Mouse (Mus musculus) stomach, embryonic 16.5 days (tissue): ENCODE results near the gene Trim47. TPM values are rescaled to one million over a fixed set of nuclear protein-coding genes. Genes with fewer than 3 reads are reported as not detected.

Experiments used
- ATAC-seq: fragments of 200-750 bp; cut with Nextera tagmentation; 2 replicates; pipeline ENCODE4 v1.8.0; 2017; ENCODE audit warnings: moderate number of reproducible peaks, moderate TSS enrichment; ENCODE audit not compliant: insufficient read depth, low FRiP score
- H3K27ac ChIP-seq: fragments of 300-500 bp; sonication (generic); 2 replicates; pipeline ENCODE4 v1.5.1; 2014; ENCODE audit warnings: low read length
- H3K27me3 ChIP-seq: fragments of 300-500 bp; sonication (generic); 2 replicates; pipeline ENCODE4 v1.6.1; 2014; ENCODE audit warnings: low read length, control low read depth, mixed read lengths; ENCODE audit not compliant: control insufficient read depth, insufficient read depth
- H3K36me3 ChIP-seq: fragments of 300-500 bp; sonication (generic); 2 replicates; pipeline ENCODE4 v1.6.1; 2014; ENCODE audit warnings: low read length; ENCODE audit not compliant: control insufficient read depth, insufficient read depth
- H3K4me1 ChIP-seq: fragments of 300-500 bp; sonication (generic); 2 replicates; pipeline ENCODE4 v1.6.1; 2014; ENCODE audit warnings: low read length, control low read depth, mixed read lengths; ENCODE audit not compliant: control insufficient read depth, insufficient read depth
- H3K4me2 ChIP-seq: fragments of 300-500 bp; sonication (generic); 2 replicates; pipeline ENCODE4 v1.6.1; 2014; ENCODE audit warnings: low read depth, low read length, mixed read lengths
- H3K4me3 ChIP-seq: fragments of 300-500 bp; sonication (generic); replicated peaks from 2 replicates; pipeline ENCODE4 v1.5.1; 2014; ENCODE audit warnings: mild to moderate bottlenecking, low read length
- H3K9ac ChIP-seq: fragments of 300-500 bp; sonication (generic); 2 replicates; pipeline ENCODE4 v1.6.1; 2014; ENCODE audit warnings: low read length
- H3K9me3 ChIP-seq: fragments of 300-500 bp; sonication (generic); replicated peaks from 2 replicates; pipeline ENCODE4 v1.6.1; 2016; ENCODE audit warnings: low read length, control low read depth; ENCODE audit not compliant: control insufficient read depth
- WGBS: fragments of 180-500 bp; shearing (Covaris S2); extraction: QIAGEN DNeasy Blood & Tissue Kit; methylation state at CpG from one replicate; pipeline ENCODE4 v1.1.7; 2014; 5-methylcytosine and 5-hydroxymethylcytosine counted together
- polyA plus RNA-seq: library from polyadenylated mRNA; unstranded; fragments of >200 nt; fragmentation: Nextera tagmentation; extraction: Ambion mirVana; gene quantifications from 2 replicates; pipeline ENCODE4 v1.2.1, GENCODE M21; 2015

The Trim47 gene
- polyA plus RNA-seq, 1 experiment from 2014 or later: 22.7 TPM

DNA sequence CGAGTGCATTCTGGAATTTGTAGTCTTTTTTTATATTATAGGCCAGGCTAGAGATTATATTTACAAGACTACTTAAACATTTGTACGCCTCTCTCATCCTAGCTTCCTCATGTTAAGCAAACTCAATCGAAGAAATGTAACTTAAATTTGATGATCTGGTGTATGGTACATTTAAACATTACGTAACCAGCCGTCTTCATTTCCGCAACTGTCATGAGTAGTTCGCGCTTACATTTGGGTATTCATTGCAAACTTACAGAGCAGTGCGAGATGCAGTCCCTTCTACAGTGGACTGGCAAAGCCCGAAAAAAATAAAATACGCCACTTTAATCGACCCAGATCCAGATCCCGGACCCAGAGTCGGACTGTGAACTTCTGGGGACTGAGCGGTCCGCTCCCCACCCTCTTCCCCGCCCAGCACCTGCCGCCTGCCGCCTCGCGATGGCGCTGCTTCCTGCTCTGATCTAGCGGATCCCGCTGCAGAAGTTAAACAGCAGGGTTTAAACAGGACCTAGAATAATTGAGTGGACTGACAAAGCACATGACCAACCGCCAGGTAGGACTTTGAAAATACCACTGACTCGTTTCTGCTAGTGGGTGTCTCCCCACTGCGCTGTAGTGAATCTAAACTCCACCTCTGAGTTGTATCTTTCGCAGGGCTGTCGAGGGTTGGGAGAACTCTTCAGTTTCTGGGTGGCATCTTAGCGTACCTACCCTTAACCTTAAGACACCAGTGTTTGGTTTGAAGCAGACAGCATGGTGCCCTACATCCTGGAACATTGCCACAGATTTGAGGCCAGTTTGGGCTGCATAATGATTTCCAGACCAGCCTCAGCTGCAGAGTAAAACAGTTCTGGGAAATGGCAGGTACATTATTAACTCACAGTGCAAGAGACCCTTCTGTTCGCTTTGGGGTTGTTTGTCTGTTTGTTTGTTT, 39.5 kb downstream of the Trim47 start:
- Histone ChIP-seq H3K4me2 (peak overlapping the region; percentile 62), H3K27ac (peak overlapping the region; percentile 84), H3K4me3 (peak overlapping the region; percentile 53), H3K36me3 (peaks cover 12% of the 10 kb centered on the region), H3K9me3 (no peaks in the 10 kb centered on the region), H3K4me1 (peaks cover 25% of the 10 kb centered on the region), H3K9ac (peak overlapping the region; percentile 65), H3K27me3 (no peaks in the 10 kb centered on the region)
- 2% methylated on average over 31 of the region's 31 CpGs for WGBS
- peak; percentile 81 for ATAC-seq

DNA sequence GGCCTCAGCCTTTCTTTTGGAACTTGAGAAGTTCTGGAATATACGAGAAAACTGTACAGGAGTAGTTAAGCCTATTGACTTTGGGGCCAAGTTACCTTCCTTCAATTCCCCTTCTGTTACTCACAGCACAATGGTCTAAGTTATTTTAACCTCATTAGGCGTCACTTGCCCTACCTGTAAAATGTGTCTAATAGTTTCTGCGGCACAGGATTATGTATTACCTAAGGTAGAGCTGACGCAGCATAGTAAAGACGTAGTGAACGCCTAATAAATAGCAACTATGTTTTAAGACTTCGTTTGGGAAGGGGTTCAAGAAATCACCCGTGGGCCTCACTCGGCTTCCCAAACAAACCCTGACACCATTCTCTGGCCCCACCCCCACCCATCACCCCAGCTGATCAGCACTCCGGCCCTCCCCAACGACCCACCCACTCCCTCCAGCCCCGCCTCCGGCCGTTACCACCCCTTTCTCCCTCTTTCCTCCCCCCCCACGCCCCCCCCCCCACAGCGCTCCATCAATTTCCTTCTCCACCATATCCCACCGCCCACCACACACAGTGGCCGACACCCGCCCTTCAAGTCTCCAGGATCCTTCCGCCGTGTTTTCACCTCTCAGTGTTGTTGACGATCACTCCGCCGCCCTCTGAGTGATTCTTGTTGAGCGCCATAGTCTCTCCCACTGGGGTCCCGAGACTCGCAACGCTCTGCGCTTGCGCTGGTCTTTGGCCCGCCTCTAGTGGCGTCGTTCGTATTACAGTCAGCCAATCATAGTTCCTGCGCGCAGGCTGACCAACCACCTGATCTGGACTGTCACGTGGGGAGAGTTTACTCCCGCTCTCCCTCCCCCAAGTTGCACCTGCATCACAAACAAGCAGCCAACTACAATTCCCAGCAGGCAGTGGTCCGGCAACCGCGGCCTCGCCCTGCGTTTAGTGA, 40.5 kb downstream of the Trim47 start, which contains the start of gene Wbp2:
Gene Wbp2, minus strand, starts transcription at position 738 of the 936 bp plus-strand sequence.
- WGBS: 3% methylated on average over 40 of the region's 43 CpGs
- H3K4me3 ChIP-seq: peak within 1 kb of the TSS; percentile 53
- H3K27ac ChIP-seq: peak within 1 kb of the TSS; percentile 87
- peak within 1 kb of the TSS; percentile 62 for H3K4me2 ChIP-seq
- H3K36me3 ChIP-seq: peaks cover 14% of the 10 kb centered on the region
- H3K9me3 ChIP-seq: no peaks in the 10 kb centered on the region
- H3K4me1 ChIP-seq: peaks cover 25% of the 10 kb centered on the region
- H3K9ac ChIP-seq: peak within 1 kb of the TSS; percentile 73
- no peaks in the 10 kb centered on the region for H3K27me3 ChIP-seq
- ATAC-seq: peak; percentile 96

DNA sequence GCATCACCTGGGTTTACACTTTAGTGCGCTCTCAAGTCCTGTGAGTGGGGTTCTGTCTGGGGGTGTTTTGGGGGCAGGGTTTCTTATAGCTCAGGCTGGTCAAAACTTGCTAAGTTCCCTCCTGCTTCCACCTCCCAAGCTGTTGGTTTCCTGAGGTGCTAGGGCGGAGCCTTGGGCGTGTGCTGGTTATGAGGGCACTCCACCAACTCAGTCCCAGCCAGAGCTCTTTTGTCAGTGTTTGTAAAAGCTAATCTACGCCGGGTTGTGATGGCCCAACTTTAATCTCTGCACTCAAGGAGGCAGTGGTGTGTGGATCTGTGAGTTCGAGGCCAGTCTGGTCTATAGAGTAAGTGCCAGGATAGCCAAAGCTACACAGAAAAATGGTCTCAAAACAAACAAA, 42.8 kb downstream of the Trim47 start:
- H3K27me3 ChIP-seq: no peaks in the 10 kb centered on the region
- peaks cover 26% of the 10 kb centered on the region for H3K36me3 ChIP-seq
- no peak overlapping the region for H3K4me3 ChIP-seq
- peaks cover 29% of the 10 kb centered on the region for H3K4me1 ChIP-seq
- ATAC-seq: no peak
- no peak overlapping the region for H3K9ac ChIP-seq
- no peaks in the 10 kb centered on the region for H3K9me3 ChIP-seq
- H3K27ac ChIP-seq: no peak overlapping the region
- 73% methylated on average over 6 of the region's 6 CpGs for WGBS
- no peak overlapping the region for H3K4me2 ChIP-seq

DNA sequence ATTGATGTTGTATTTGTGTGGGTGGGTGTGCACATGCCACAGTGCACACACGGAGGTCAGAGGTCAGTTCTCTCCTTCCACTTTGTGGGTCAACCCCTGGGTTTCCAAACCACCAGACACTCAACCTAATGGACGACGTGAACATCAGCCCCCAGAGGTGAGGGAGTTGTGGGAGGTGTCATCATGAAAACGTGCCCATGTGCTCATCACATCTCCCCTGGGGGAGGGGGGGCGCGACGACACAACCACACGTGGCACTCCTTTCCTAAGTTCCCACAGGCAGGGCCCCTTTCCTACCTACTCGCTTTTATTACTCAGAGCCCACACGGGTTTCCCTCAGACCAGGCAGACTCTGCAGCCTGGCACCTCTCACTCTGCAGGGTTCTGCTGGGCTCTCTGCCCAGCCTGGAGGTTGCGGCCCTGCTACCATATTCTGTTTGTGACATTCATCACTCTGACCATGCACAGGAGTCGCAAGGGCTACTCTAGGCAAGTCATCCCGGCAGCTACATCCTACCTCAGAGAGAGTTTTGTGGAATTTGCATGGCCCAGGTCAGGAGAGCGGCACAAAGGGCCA, 43.8 kb downstream of the Trim47 start:
- Histone ChIP-seq H3K4me2 (no peak overlapping the region), H3K27ac (no peak overlapping the region), H3K36me3 (peaks cover 27% of the 10 kb centered on the region), H3K9me3 (no peaks in the 10 kb centered on the region), H3K27me3 (no peaks in the 10 kb centered on the region), H3K9ac (no peak overlapping the region), H3K4me3 (no peak overlapping the region), H3K4me1 (peaks cover 37% of the 10 kb centered on the region)
- WGBS: 90% methylated on average over 14 of the region's 14 CpGs
- no peak for ATAC-seq

DNA sequence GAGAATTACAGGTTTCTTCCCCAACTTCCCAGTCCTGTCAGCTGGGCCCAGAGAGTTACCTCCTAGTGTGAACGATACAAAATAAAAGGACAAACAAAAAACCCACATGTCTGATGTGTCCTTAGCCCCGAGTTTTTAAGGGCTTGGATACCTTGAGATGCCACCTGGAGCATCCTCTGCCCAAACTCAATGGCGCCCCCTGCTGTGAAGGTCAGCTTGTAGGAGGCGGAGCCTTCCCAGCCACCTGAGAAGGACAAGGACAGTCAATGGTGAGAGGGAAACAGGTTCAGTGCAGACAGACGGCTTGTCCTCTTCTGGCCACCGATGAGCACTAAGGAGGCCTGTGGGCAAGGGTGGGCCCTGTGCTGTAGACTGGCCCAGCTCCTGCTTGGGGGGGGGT, 45.9 kb downstream of the Trim47 start:
- Histone ChIP-seq H3K9me3 (no peaks in the 10 kb centered on the region), H3K27me3 (no peaks in the 10 kb centered on the region), H3K9ac (no peak overlapping the region), H3K4me2 (no peak overlapping the region), H3K4me1 (peaks cover 37% of the 10 kb centered on the region), H3K27ac (no peak overlapping the region), H3K36me3 (peaks cover 27% of the 10 kb centered on the region), H3K4me3 (no peak overlapping the region)
- ATAC-seq: no peak
- WGBS: 64% methylated on average over 6 of the region's 6 CpGs

DNA sequence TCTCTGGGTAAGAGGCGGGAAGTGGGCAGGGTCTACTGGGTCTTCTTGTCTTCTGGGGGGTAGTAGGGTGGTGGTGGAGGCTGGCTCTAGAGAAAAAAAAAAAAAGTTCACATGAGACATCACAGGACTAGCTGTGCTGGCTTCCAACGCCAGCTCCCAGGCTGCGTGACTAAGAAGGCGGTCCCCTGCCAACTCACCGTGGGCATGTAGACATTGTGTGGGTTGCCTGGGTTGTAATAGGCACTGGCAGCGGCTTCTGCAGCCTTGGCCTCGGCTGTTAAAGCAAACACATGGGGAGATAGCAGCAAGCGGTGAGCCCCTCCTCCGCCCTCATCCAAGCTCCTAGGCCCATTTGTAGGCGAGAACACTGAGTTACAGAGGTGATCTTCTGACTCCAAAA, 47.5 kb downstream of the Trim47 start:
- no peak overlapping the region for H3K27ac ChIP-seq
- 68% methylated on average over 10 of the region's 10 CpGs for WGBS
- no peak overlapping the region for H3K4me2 ChIP-seq
- no peak overlapping the region; the same call in 1 of the 2 replicates for H3K9ac ChIP-seq
- H3K4me1 ChIP-seq: peaks cover 27% of the 10 kb centered on the region
- no peak for ATAC-seq
- H3K27me3 ChIP-seq: no peaks in the 10 kb centered on the region
- H3K9me3 ChIP-seq: no peaks in the 10 kb centered on the region
- H3K36me3 ChIP-seq: peaks cover 27% of the 10 kb centered on the region
- no peak overlapping the region for H3K4me3 ChIP-seq

DNA sequence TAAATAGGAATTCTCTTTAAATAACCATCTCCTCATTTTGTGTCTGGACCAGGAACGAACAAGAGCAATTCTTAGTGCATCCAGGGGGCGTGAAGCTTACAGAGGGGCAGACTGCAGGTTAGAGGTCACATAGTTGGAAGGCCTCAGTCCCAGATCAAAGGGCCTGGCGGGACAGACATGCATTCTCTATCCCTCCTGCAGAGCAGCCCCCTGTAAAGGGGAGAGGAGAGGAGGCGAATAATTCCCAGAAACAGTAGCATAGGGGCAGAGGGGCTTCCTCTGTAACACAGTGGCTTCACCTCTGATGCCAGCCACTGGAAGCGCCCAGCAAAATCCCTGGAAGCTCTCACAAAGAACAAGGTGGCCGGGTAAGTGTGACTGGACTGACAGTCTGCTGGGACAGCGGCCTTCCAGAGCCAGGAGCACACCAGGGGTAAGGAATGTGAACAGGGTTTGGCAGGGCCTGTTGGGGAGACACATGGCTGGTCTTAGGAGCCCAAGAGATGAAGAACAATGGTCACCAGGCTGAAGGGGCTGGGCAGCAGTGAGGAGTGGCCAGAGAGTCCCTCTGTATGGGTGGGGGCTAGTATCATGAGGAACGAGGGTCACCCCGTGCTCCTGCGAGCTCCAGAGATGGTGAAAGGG, 48.2 kb downstream of the Trim47 start:
- WGBS: 45% methylated on average over 10 of the region's 10 CpGs

DNA sequence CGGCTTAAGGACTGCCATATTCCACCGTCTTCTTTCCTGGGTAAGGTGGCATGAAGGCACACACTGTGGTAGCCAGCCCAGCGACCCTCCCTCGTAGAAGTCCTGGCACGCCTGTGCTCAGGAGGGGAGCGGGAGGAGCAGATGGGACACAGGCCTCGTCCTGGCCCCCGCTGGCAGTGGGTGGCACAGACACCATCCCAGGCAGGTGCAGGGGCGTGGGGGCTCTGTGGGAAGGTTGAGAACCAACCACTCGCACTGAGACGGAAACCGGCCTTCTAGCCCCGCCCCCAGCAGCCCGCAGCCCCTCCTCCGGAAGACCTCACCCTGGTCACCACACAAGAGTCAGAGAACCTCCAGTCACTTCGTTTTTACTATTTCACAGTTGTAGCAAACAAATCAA, 48.8 kb downstream of the Trim47 start:
- peak overlapping the region; percentile 69 for H3K9ac ChIP-seq

More for the DNA sequence above, 48.2 kb downstream of the Trim47 start:
- ATAC-seq: no peak
- Histone ChIP-seq H3K27ac (peak overlapping the region; percentile 95), H3K9me3 (no peaks in the 10 kb centered on the region), H3K4me2 (no peak overlapping the region; the same call in 1 of the 2 replicates), H3K4me3 (no peak overlapping the region), H3K27me3 (no peaks in the 10 kb centered on the region), H3K36me3 (peaks cover 25% of the 10 kb centered on the region), H3K9ac (peak overlapping the region; percentile 43), H3K4me1 (peaks cover 23% of the 10 kb centered on the region)

More for the DNA sequence above, 48.8 kb downstream of the Trim47 start:
- WGBS: 10% methylated on average over 16 of the region's 16 CpGs
- Histone ChIP-seq H3K4me1 (peaks cover 23% of the 10 kb centered on the region), H3K4me2 (peak overlapping the region; percentile 46), H3K36me3 (peaks cover 19% of the 10 kb centered on the region), H3K9me3 (no peaks in the 10 kb centered on the region), H3K4me3 (peak overlapping the region; percentile 39), H3K27me3 (no peaks in the 10 kb centered on the region), H3K27ac (peak overlapping the region; percentile 95)
- ATAC-seq: peak; percentile 53
